Mouse (Mus musculus) liver, embryonic 12.5 days (tissue): ENCODE measurements around the gene Irf3. TPM values are rescaled to one million over a fixed set of nuclear protein-coding genes. Genes with fewer than 3 reads are reported as not detected.
"Not testable (repeated sequence)": the region's sequence is repeated elsewhere in the genome, so short reads cannot be mapped to it uniquely, and the experiment has no call there.

ENCODE experiments used
- ATAC-seq: fragments of 200-750 bp; cut with Nextera tagmentation; 2 replicates; pipeline ENCODE4 v1.8.0; 2017; ENCODE audit warnings: moderate number of reproducible peaks, mild to moderate bottlenecking, moderate library complexity
- H3K27ac ChIP-seq: fragments of 300-500 bp; sonication (generic); 2 replicates; pipeline ENCODE4 v1.5.1; 2016; ENCODE audit warnings: mild to moderate bottlenecking
- H3K27me3 ChIP-seq: fragments of 300-500 bp; sonication (generic); replicated peaks from 2 replicates; pipeline ENCODE4 v1.6.1; 2016; ENCODE audit warnings: mild to moderate bottlenecking, moderate library complexity
- H3K36me3 ChIP-seq: fragments of 300-500 bp; sonication (generic); 2 replicates; pipeline ENCODE4 v1.6.1; 2016; ENCODE audit warnings: mild to moderate bottlenecking, moderate library complexity
- H3K4me1 ChIP-seq: fragments of 300-500 bp; sonication (generic); 2 replicates; pipeline ENCODE4 v1.6.1; 2016
- H3K4me2 ChIP-seq: fragments of 300-500 bp; sonication (generic); 2 replicates; pipeline ENCODE4 v1.6.1; 2016; ENCODE audit warnings: mild to moderate bottlenecking, moderate library complexity
- H3K4me3 ChIP-seq: fragments of 300-500 bp; sonication (generic); 2 replicates; pipeline ENCODE4 v1.5.1; 2016; ENCODE audit warnings: mild to moderate bottlenecking, moderate library complexity
- H3K9ac ChIP-seq: fragments of 300-500 bp; sonication (generic); 2 replicates; pipeline ENCODE4 v1.6.1; 2016; ENCODE audit warnings: mild to moderate bottlenecking, moderate library complexity
- H3K9me3 ChIP-seq: fragments of 300-500 bp; sonication (generic); replicated peaks from 2 replicates; pipeline ENCODE4 v1.6.1; 2016; ENCODE audit warnings: mild to moderate bottlenecking, moderate library complexity
- WGBS: fragments of 180-500 bp; shearing (Covaris S2); methylation state at CpG from one replicate; pipeline ENCODE4 v1.1.7; 2016; ENCODE audit not compliant: insufficient replicate concordance; 5-methylcytosine and 5-hydroxymethylcytosine counted together
- polyA plus RNA-seq: library from polyadenylated mRNA; unstranded; fragments of >200 nt; fragmentation: Nextera tagmentation; extraction: Ambion mirVana; gene quantifications from 2 replicates; pipeline ENCODE4 v1.2.1, GENCODE M21; 2016

Irf3 gene
- polyA plus RNA-seq, 1 experiment from 2014 or later = 55.9 TPM

- peaks cover 54% of the 10 kb centered on the region for H3K36me3 ChIP-seq
- peaks cover 44% of the 10 kb centered on the region for H3K4me1 ChIP-seq
- WGBS = 89% methylated on average over 16 of the region's 16 CpGs
- H3K4me2 ChIP-seq = peak overlapping the region; percentile 31
- H3K27ac ChIP-seq = peak overlapping the region; percentile 60
- peak overlapping the region; percentile 49 for H3K9ac ChIP-seq
- peaks cover 7% of the 10 kb centered on the region for H3K27me3 ChIP-seq
- H3K9me3 ChIP-seq = no peaks in the 10 kb centered on the region
- no peak overlapping the region for H3K4me3 ChIP-seq
- no peak for ATAC-seq
Measured at GRCm38 (mm10) chr7:45013366-45014095, 16.1 kb downstream of the Irf3 start.

- H3K4me3 ChIP-seq = no peak overlapping the region
- H3K9ac ChIP-seq = no peak overlapping the region
- H3K9me3 ChIP-seq = no peaks in the 10 kb centered on the region
- H3K27me3 ChIP-seq = peaks cover 13% of the 10 kb centered on the region
- peak overlapping the region; percentile 92; the same call in 1 of the 2 replicates for H3K27ac ChIP-seq
- peaks cover 50% of the 10 kb centered on the region for H3K4me1 ChIP-seq
- peaks cover 49% of the 10 kb centered on the region for H3K36me3 ChIP-seq
- no peak for ATAC-seq
- WGBS = 95% methylated on average over 3 of the region's 3 CpGs
- peak overlapping the region; percentile 98; the same call in 1 of the 2 replicates for H3K4me2 ChIP-seq
Measured at GRCm38 (mm10) chr7:45014096-45014451, 16.6 kb downstream of the Irf3 start.

GRCm38 (mm10) chr7:45015344-45015956 lies 18.0 kb downstream of the Irf3 start:
- H3K27me3 ChIP-seq = peaks cover 26% of the 10 kb centered on the region
- peak overlapping the region; percentile 96 for H3K9ac ChIP-seq
- no peak for ATAC-seq
- H3K4me3 ChIP-seq = peak overlapping the region; percentile 93
- under 1% methylated on average over 20 of the region's 20 CpGs for WGBS
- H3K9me3 ChIP-seq = no peaks in the 10 kb centered on the region
- peak overlapping the region; percentile 92 for H3K27ac ChIP-seq
- peak overlapping the region; percentile 98 for H3K4me2 ChIP-seq
- H3K4me1 ChIP-seq = peaks cover 53% of the 10 kb centered on the region
- peaks cover 35% of the 10 kb centered on the region for H3K36me3 ChIP-seq

- Histone ChIP-seq H3K4me1 (peaks cover 53% of the 10 kb centered on the region), H3K9ac (peak within 1 kb of the TSS; percentile 96), H3K27me3 (peaks cover 33% of the 10 kb centered on the region), H3K4me3 (peak within 1 kb of the TSS; percentile 93), H3K36me3 (peaks cover 29% of the 10 kb centered on the region), H3K9me3 (no peaks in the 10 kb centered on the region), H3K4me2 (peak within 1 kb of the TSS; percentile 98), H3K27ac (peak within 1 kb of the TSS; percentile 92)
- ATAC-seq = peak; percentile 82
- WGBS = 1% methylated on average over 69 of the region's 69 CpGs
Measured at GRCm38 (mm10) chr7:45015957-45016612, 18.6 kb downstream of the Irf3 start, which contains the start of gene Scaf1. Scaf1 (minus strand) TSS chr7:45016363.

GRCm38 (mm10) chr7:45016761-45017160 lies 19.3 kb downstream of the Irf3 start:
- Histone ChIP-seq H3K4me3 (peak overlapping the region; percentile 93), H3K36me3 (peaks cover 22% of the 10 kb centered on the region), H3K4me2 (peak overlapping the region; percentile 98), H3K4me1 (peaks cover 53% of the 10 kb centered on the region), H3K27ac (peak overlapping the region; percentile 92), H3K9ac (peak overlapping the region; percentile 96), H3K27me3 (peaks cover 36% of the 10 kb centered on the region), H3K9me3 (no peaks in the 10 kb centered on the region)
- 2% methylated on average over 4 of the region's 4 CpGs for WGBS
- no peak for ATAC-seq

GRCm38 (mm10) chr7:45017242-45018061 lies 20.0 kb downstream of the Irf3 start, which contains the start of gene Rras:
Rras (plus strand) TSS chr7:45017961.
- peak; percentile 88 for ATAC-seq
- H3K4me3 ChIP-seq = peak within 1 kb of the TSS; percentile 93
- H3K36me3 ChIP-seq = peaks cover 15% of the 10 kb centered on the region
- peaks cover 52% of the 10 kb centered on the region for H3K4me1 ChIP-seq
- peak within 1 kb of the TSS; percentile 96 for H3K9ac ChIP-seq
- H3K9me3 ChIP-seq = no peaks in the 10 kb centered on the region
- peak within 1 kb of the TSS; percentile 92 for H3K27ac ChIP-seq
- peak within 1 kb of the TSS; percentile 98 for H3K4me2 ChIP-seq
- WGBS = under 1% methylated on average over 36 of the region's 36 CpGs
- H3K27me3 ChIP-seq = peaks cover 36% of the 10 kb centered on the region

- peaks cover 36% of the 10 kb centered on the region for H3K27me3 ChIP-seq
- no peaks in the 10 kb centered on the region; the same call in 1 of the 2 replicates for H3K36me3 ChIP-seq
- H3K4me1 ChIP-seq = peaks cover 35% of the 10 kb centered on the region
- no peak overlapping the region for H3K9ac ChIP-seq
- H3K27ac ChIP-seq = 0 out of 2 replicates have a peak overlapping the region, but pooled peaks have one; percentile 13
- H3K4me2 ChIP-seq = peak overlapping the region; percentile 98
- no peaks in the 10 kb centered on the region for H3K9me3 ChIP-seq
- H3K4me3 ChIP-seq = peak overlapping the region; percentile 93; the same call in 1 of the 2 replicates
- 18% methylated on average over 8 of the region's 8 CpGs for WGBS
- no peak for ATAC-seq
Measured at GRCm38 (mm10) chr7:45019031-45019571, 21.7 kb downstream of the Irf3 start.

GRCm38 (mm10) chr7:45020225-45020624 lies 22.8 kb downstream of the Irf3 start:
- Histone ChIP-seq H3K4me2 (no peak overlapping the region), H3K27ac (no peak overlapping the region), H3K36me3 (no peaks in the 10 kb centered on the region), H3K9me3 (no peaks in the 10 kb centered on the region), H3K4me3 (no peak overlapping the region), H3K4me1 (peaks cover 24% of the 10 kb centered on the region), H3K9ac (no peak overlapping the region), H3K27me3 (peaks cover 36% of the 10 kb centered on the region)
- ATAC-seq = no peak
- WGBS = 58% methylated on average over 9 of the region's 9 CpGs

- not testable (repeated sequence) for H3K9ac ChIP-seq, H3K27ac ChIP-seq, H3K4me3 ChIP-seq, ATAC-seq, H3K4me1 ChIP-seq, H3K4me2 ChIP-seq, H3K9me3 ChIP-seq
- WGBS = 62% methylated on average over 5 of the region's 5 CpGs
- Histone ChIP-seq H3K36me3 (peaks cover 19% of the 10 kb centered on the region), H3K27me3 (peaks cover 27% of the 10 kb centered on the region)
Measured at GRCm38 (mm10) chr7:45023711-45024110, 26.3 kb downstream of the Irf3 start.

- ATAC-seq = no peak
- Histone ChIP-seq H3K4me2 (no peak overlapping the region), H3K4me3 (no peak overlapping the region), H3K27me3 (peaks cover 18% of the 10 kb centered on the region), H3K36me3 (peaks cover 28% of the 10 kb centered on the region), H3K9me3 (no peaks in the 10 kb centered on the region), H3K9ac (no peak overlapping the region), H3K27ac (no peak overlapping the region), H3K4me1 (no peaks in the 10 kb centered on the region; the same call in 1 of the 2 replicates)
- 68% methylated on average over 15 of the region's 15 CpGs for WGBS
Measured at GRCm38 (mm10) chr7:45024281-45025248, 27.1 kb downstream of the Irf3 start.
